ENCODE assay signal across 10 mouse cellular contexts in the genomic region with DNA sequence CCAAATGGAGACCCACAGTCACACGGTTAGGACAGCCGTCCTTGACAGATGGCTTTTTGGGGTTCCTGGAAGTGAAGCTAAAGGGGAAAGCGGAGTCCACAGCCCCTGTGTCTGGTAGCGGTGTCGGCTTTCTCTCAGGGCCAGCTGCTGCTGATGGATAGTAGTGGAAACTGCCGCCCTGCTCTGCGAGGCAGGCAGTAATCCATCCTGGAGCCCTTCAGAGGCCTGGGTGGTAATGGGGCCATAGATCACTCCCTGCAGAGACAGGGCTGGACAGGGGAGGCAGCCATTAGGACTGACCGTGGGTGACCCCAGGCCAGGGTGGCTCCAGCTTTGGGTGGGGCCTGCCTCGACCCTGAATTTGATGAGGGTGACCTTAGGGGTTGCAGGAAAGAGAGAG.
DNase-seq lines count a peak whose midpoint lies in the region; ATAC-seq and TF ChIP-seq lines count a peak whose summit lies in the region.
"Had no signal": no experiment of that assay in that cellular context is flagged by ENCODE, and none has a peak within 500 bp of the region (broad histone marks: within the 10 kb centered on the region; RNA-seq: fewer than 3 reads in every experiment).

No protein-coding gene starts in this region.

- no peak for TF ChIP-seq CTCF in thymus, adult 2 months (IDR thresholded peaks at IDR 0.05; ENCODE audit: borderline replicate concordance, control insufficient read depth, extremely low read depth, insufficient read depth, low read length, poor library complexity)

- no peak for TF ChIP-seq POLR2A in thymus, adult 2 months (IDR thresholded peaks at IDR 0.05; ENCODE audit: control insufficient read depth, extremely low read depth, insufficient read depth, low read length, poor library complexity)

- H3K4me2 ChIP-seq in forebrain, embryonic 15.5 days (replicated peaks): no peak overlapping the region
- H3K4me2 ChIP-seq in limb, embryonic 13.5 days (replicated peaks): no peak overlapping the region
- H3K4me2 ChIP-seq in stomach, embryonic 14.5 days (replicated peaks; ENCODE audit: low read depth, low read length): no peak overlapping the region
- H3K4me2 ChIP-seq: embryonic facial prominence, embryonic 13.5 days had no signal

- peak overlapping the region; percentile 41 for H3K27ac ChIP-seq in forebrain, embryonic 15.5 days (replicated peaks)
- H3K27ac ChIP-seq in limb, embryonic 13.5 days: peak overlapping the region; percentile 39; the same call in 1 of the 2 replicates
- H3K27ac ChIP-seq in stomach, embryonic 14.5 days (ENCODE audit: low read length): peak overlapping the region; percentile 36
- H3K27ac ChIP-seq in thymus, adult 2 months (ENCODE audit: control insufficient read depth, insufficient read depth, low read length): no peak overlapping the region
- H3K27ac ChIP-seq: embryonic facial prominence, embryonic 13.5 days had no signal

- H3K9me3 ChIP-seq in forebrain, embryonic 15.5 days: no peaks in the 10 kb centered on the region
- no peaks in the 10 kb centered on the region for H3K9me3 ChIP-seq in limb, embryonic 13.5 days
- no peaks in the 10 kb centered on the region for H3K9me3 ChIP-seq in stomach, embryonic 14.5 days (ENCODE audit: control insufficient read depth, low read depth, low read length)
- H3K9me3 ChIP-seq: embryonic facial prominence, embryonic 13.5 days had no signal

- H3K9ac ChIP-seq in forebrain, embryonic 15.5 days (replicated peaks): no peak overlapping the region
- no peak overlapping the region for H3K9ac ChIP-seq in limb, embryonic 13.5 days
- no peak overlapping the region for H3K9ac ChIP-seq in stomach, embryonic 14.5 days (replicated peaks; ENCODE audit: low read depth, low read length)
- H3K9ac ChIP-seq: embryonic facial prominence, embryonic 13.5 days had no signal

- no peaks in the 10 kb centered on the region for H3K27me3 ChIP-seq in forebrain, embryonic 15.5 days
- H3K27me3 ChIP-seq in limb, embryonic 13.5 days: peaks cover 6% of the 10 kb centered on the region; the same call in 1 of the 2 replicates
- no peaks in the 10 kb centered on the region for H3K27me3 ChIP-seq in stomach, embryonic 14.5 days (ENCODE audit: control insufficient read depth, insufficient read depth, low read length)
- H3K27me3 ChIP-seq in thymus, adult 2 months (ENCODE audit: control insufficient read depth, insufficient read depth, low read length): no peaks in the 10 kb centered on the region; the same call in 1 of the 2 replicates
- H3K27me3 ChIP-seq: embryonic facial prominence, embryonic 13.5 days; Patski had no signal

- no peak for ATAC-seq in forebrain, embryonic 15.5 days (replicated peaks)
- no peak for ATAC-seq in limb, embryonic 13.5 days (ENCODE audit: low FRiP score, low read depth)
- peak; percentile 21; the same call in 1 of the 2 replicates for ATAC-seq in stomach, embryonic 14.5 days (ENCODE audit: insufficient number of reproducible peaks, insufficient read depth, low FRiP score, low read depth)

- H3K4me1 ChIP-seq in forebrain, embryonic 15.5 days: peaks cover 56% of the 10 kb centered on the region
- H3K4me1 ChIP-seq in limb, embryonic 13.5 days: peaks cover 66% of the 10 kb centered on the region
- H3K4me1 ChIP-seq in stomach, embryonic 14.5 days (ENCODE audit: control insufficient read depth, insufficient read depth, low read length): peaks cover 38% of the 10 kb centered on the region
- peaks cover 38% of the 10 kb centered on the region for H3K4me1 ChIP-seq in thymus, adult 2 months (replicated peaks; ENCODE audit: control insufficient read depth, insufficient read depth, low read length)

- no peak overlapping the region for H3K4me3 ChIP-seq in forebrain, embryonic 15.5 days
- no peak overlapping the region for H3K4me3 ChIP-seq in limb, embryonic 13.5 days
- no peak overlapping the region for H3K4me3 ChIP-seq in stomach, embryonic 14.5 days (ENCODE audit: low read depth, low read length)
- no peak overlapping the region for H3K4me3 ChIP-seq in thymus, adult 2 months (ENCODE audit: control insufficient read depth, insufficient read depth, low read length)
- H3K4me3 ChIP-seq: embryonic facial prominence, embryonic 13.5 days had no signal

- 32% methylated on average over 9 of the region's 9 CpGs for WGBS in forebrain, embryonic 15.5 days
- WGBS in limb, embryonic 13.5 days: 17% methylated on average over 9 of the region's 9 CpGs
- 17% methylated on average over 9 of the region's 9 CpGs for WGBS in stomach, embryonic 14.5 days
- WGBS in thymus, adult 2 months: 56% methylated on average over 9 of the region's 9 CpGs

- no peaks in the 10 kb centered on the region for H3K36me3 ChIP-seq in forebrain, embryonic 15.5 days
- H3K36me3 ChIP-seq in limb, embryonic 13.5 days: no peaks in the 10 kb centered on the region
- no peaks in the 10 kb centered on the region for H3K36me3 ChIP-seq in stomach, embryonic 14.5 days (ENCODE audit: control insufficient read depth, insufficient read depth, low read length)
- H3K36me3 ChIP-seq in thymus, adult 2 months (ENCODE audit: control insufficient read depth, insufficient read depth, low read length): no peaks in the 10 kb centered on the region
- H3K36me3 ChIP-seq: embryonic facial prominence, embryonic 13.5 days had no signal

- peak; percentile 33 for DNase-seq in kidney, adult 18-20 months
- no peak for DNase-seq in kidney, adult 8-10 months
- DNase-seq in thymus, adult 2 months: no peak
- DNase-seq in spleen, adult 18-20 months: no peak
- no peak for DNase-seq in c-Kit-positive CD71-positive TER-119-positive erythroid progenitor cells, embryonic 14.5 days (ENCODE audit: low spot score)
